Mouse (Mus musculus): ENCODE data around the gene Clcn6.

DNA sequence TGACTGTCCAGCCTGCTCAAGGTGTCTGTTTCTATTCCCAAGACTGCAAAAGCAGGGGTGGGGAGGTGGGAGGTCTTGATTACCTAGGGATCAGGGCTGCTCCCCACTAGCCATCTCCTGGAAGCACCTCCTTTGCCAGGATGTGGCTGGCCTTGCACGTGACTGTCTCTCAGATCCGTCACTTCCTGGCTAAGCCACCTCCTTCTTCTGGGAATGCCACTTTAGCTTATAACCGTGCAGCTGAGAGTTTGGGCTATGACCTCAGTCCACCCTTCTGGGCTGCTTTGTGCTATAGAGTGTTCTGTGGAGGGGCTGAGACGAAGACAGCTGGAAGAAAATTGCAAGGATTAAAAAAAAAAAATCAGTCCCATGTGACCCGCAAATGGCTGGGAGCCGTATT, 75.8 kb downstream of the Clcn6 start:
- TF ChIP-seq CTCF (IDR thresholded peaks at IDR 0.05; ENCODE audit: borderline replicate concordance, insufficient read depth, low read depth, low read length) (no peak), POLR2A (IDR thresholded peaks at IDR 0.05; ENCODE audit: borderline replicate concordance, insufficient read depth, low read length) (no peak)
